Mouse (Mus musculus): Measurements from ENCODE around the gene Ddx20.

GRCm38 (mm10) chr3:105714091-105714819 is 26.9 kb upstream of the Ddx20 start:
- TF ChIP-seq CTCF (IDR thresholded peaks at IDR 0.05 in 2 of 3, conservative IDR thresholded peaks at IDR 0.05 in 1 of 3; ENCODE audit: control insufficient read depth in 1 of 3, insufficient read depth in 1 of 3, low read depth in 2 of 3, low read length in 3 of 3, poor library complexity in 1 of 3, severe bottlenecking in 1 of 3) (no peak), POLR2A (IDR thresholded peaks at IDR 0.05; ENCODE audit: control insufficient read depth in 1 of 2, insufficient read depth in 1 of 2, low read depth in 1 of 2, low read length in 2 of 2, poor library complexity in 1 of 2) (no peak), TBP (IDR thresholded peaks at IDR 0.05; ENCODE audit: low read depth, low read length) (no peak), MAFK (IDR thresholded peaks at IDR 0.05; ENCODE audit: borderline replicate concordance, low read depth, low read length) (no peak)

Measured in MEL (cell line).